Comparison of ENCODE assay signal across 24 mouse cellular contexts in genomic region chr7:82033347-82033746, GRCm38 (mm10). TPM values are rescaled to one million over a fixed set of nuclear protein-coding genes. Genes with fewer than 3 reads are reported as not detected.
DNase-seq lines count a peak whose midpoint lies in the region; TF ChIP-seq lines count a peak whose summit lies in the region.
"Had no signal": no experiment of that assay in that cellular context is flagged by ENCODE, and none has a peak within 500 bp of the region (broad histone marks: within the 10 kb centered on the region; RNA-seq: fewer than 3 reads in every experiment).

No protein-coding gene starts in this region.

- intact Hi-C loops in left cerebral cortex, postnatal 4 days (cut with DNase I): no loop called here

- TF ChIP-seq POLR2A in brain, embryonic 14.5 days (IDR thresholded peaks at IDR 0.05; ENCODE audit: borderline replicate concordance, extremely low read depth, insufficient read depth, insufficient read length, poor library complexity, severe bottlenecking): no peak

- DNase-seq in cerebellum, postnatal 14 days: peak; percentile 66 to 68
- no peak for DNase-seq in cerebellum, adult 9-10 months
- DNase-seq in left cerebral cortex, postnatal 4 days: peak; percentile 42
- DNase-seq in left cerebral cortex, adult 8-10 months (ENCODE audit: low spot score in 2 of 2): no peak
- peak; percentile 34 for DNase-seq in brain, embryonic 14.5 days (ENCODE audit: low read depth)
- DNase-seq in fat pad, adult 2 months (ENCODE audit: extremely low read depth, low read depth, low spot score): peak; percentile 51
- DNase-seq in adrenal gland, postnatal 4 days (ENCODE audit: low spot score in 2 of 2): no peak
- no peak for DNase-seq in adrenal gland, postnatal 36 days
- DNase-seq: adrenal gland, adult 2 months; adrenal gland, postnatal 14 days; cerebellum, adult 11-12 months; cerebellum, adult 8-10 months; cerebellum, postnatal 36 days; embryo, embryonic 11 days; gastrocnemius, adult 2 months; gastrocnemius, postnatal 14 days; heart, postnatal 10 days; heart, postnatal 36 days; kidney, adult 8-10 months had no signal

- no peak for TF ChIP-seq CTCF in brain, embryonic 14.5 days (IDR thresholded peaks at IDR 0.05; ENCODE audit: borderline replicate concordance, extremely low read depth, insufficient read depth, insufficient read length)

RNA-seq across cellular contexts. Expression of gene Bnc1, which starts 41.3 kb away (rescaled TPM):
- not detected for total RNA-seq in left cerebral cortex, postnatal 4 days (2021)
- not detected for total RNA-seq in left cerebral cortex, adult 8-10 months (2022)
- polyA plus RNA-seq in brain, embryonic 14.5 days (2012; rRNA removed): 0.26 and 0.56 TPM in 2 replicates
- 1 to 10 TPM; 1.7 to 2.3 TPM for total RNA-seq in adrenal gland, postnatal 4 days (2021)
- under 1 TPM; 0.63 to 0.73 TPM for total RNA-seq in adrenal gland, postnatal 36 days (2021)
- total RNA-seq: gastrocnemius, adult 2 months; gastrocnemius, postnatal 14 days; MEL had no signal
- polyA plus RNA-seq: CD4-positive, CD25-positive, alpha-beta regulatory T cell, adult 4 months; cortical plate, adult 2 months; hindbrain, postnatal 0 days; inflammation-experienced regulatory T-cells, adult 6 months had no signal

Comparison
In these comparisons a context has a peak if more than half of its experiments do, and no peak if none do; other contexts are left out.
1. DNase-seq: peak in cerebellum, postnatal 14 days (2 of 2), left cerebral cortex, postnatal 4 days (single experiment), brain, embryonic 14.5 days (single experiment) and fat pad, adult 2 months (single experiment); none in cerebellum, adult 9-10 months (single experiment), left cerebral cortex, adult 8-10 months (0 of 2), adrenal gland, postnatal 4 days (0 of 2) and adrenal gland, postnatal 36 days (0 of 2).